Mouse (Mus musculus): ENCODE measurements around the gene Klf5. TPM values are rescaled to one million over a fixed set of nuclear protein-coding genes. Genes with fewer than 3 reads are reported as not detected.

The Klf5 gene
- polyA plus RNA-seq, 1 experiment from 2014 or later = 3.2 TPM

GRCm38 (mm10) chr14:99304387-99304786 lies 5.9 kb downstream of the Klf5 start:
- Histone ChIP-seq H3K27me3 (replicated peaks; ENCODE audit: control insufficient read depth, insufficient read depth, low read length) (no peaks in the 10 kb centered on the region), H3K9ac (ENCODE audit: low read depth, low read length) (no peak overlapping the region), H3K4me1 (ENCODE audit: control insufficient read depth, insufficient read depth, low read depth, low read length) (peaks cover 5% of the 10 kb centered on the region), H3K9me3 (ENCODE audit: control insufficient read depth, low read length) (no peaks in the 10 kb centered on the region), H3K4me3 (ENCODE audit: low read length) (no peak overlapping the region), H3K4me2 (ENCODE audit: low read length) (no peak overlapping the region), H3K36me3 (ENCODE audit: control insufficient read depth, insufficient read depth, low read length) (no peaks in the 10 kb centered on the region), H3K27ac (ENCODE audit: low read depth, low read length) (no peak overlapping the region)
- no peak for ATAC-seq
- 53% methylated on average over 3 of the region's 3 CpGs for WGBS

GRCm38 (mm10) chr14:99304997-99305792 lies 6.7 kb downstream of the Klf5 start:
- no peak overlapping the region for H3K27ac ChIP-seq (ENCODE audit: low read depth, low read length)
- no peak overlapping the region for H3K9ac ChIP-seq (ENCODE audit: low read depth, low read length)
- H3K36me3 ChIP-seq (ENCODE audit: control insufficient read depth, insufficient read depth, low read length) = no peaks in the 10 kb centered on the region
- H3K4me2 ChIP-seq (ENCODE audit: low read length) = no peak overlapping the region
- H3K4me1 ChIP-seq (ENCODE audit: control insufficient read depth, insufficient read depth, low read depth, low read length) = no peaks in the 10 kb centered on the region
- ATAC-seq = no peak
- H3K4me3 ChIP-seq (ENCODE audit: low read length) = no peak overlapping the region
- H3K9me3 ChIP-seq (ENCODE audit: control insufficient read depth, low read length) = no peaks in the 10 kb centered on the region
- no peaks in the 10 kb centered on the region for H3K27me3 ChIP-seq (replicated peaks; ENCODE audit: control insufficient read depth, insufficient read depth, low read length)
- WGBS = 85% methylated on average over 12 of the region's 12 CpGs

GRCm38 (mm10) chr14:99306410-99306809 lies 7.9 kb downstream of the Klf5 start:
- ATAC-seq = no peak
- 89% methylated on average over 7 of the region's 7 CpGs for WGBS
- no peaks in the 10 kb centered on the region for H3K9me3 ChIP-seq (ENCODE audit: control insufficient read depth, low read length)

GRCm38 (mm10) chr14:99309606-99310005 lies 11.1 kb downstream of the Klf5 start:
- H3K36me3 ChIP-seq (ENCODE audit: control insufficient read depth, insufficient read depth, low read length) = peaks cover 6% of the 10 kb centered on the region; the same call in 1 of the 2 replicates
- H3K4me2 ChIP-seq (ENCODE audit: low read length) = no peak overlapping the region
- WGBS = 92% methylated on average over 9 of the region's 9 CpGs
- no peak for ATAC-seq
- no peak overlapping the region for H3K4me3 ChIP-seq (ENCODE audit: low read length)
- H3K9me3 ChIP-seq (ENCODE audit: control insufficient read depth, low read length) = peaks cover 4% of the 10 kb centered on the region; the same call in 1 of the 2 replicates
- H3K27ac ChIP-seq (ENCODE audit: low read depth, low read length) = no peak overlapping the region
- no peaks in the 10 kb centered on the region for H3K4me1 ChIP-seq (ENCODE audit: control insufficient read depth, insufficient read depth, low read depth, low read length)
- no peaks in the 10 kb centered on the region for H3K27me3 ChIP-seq (replicated peaks; ENCODE audit: control insufficient read depth, insufficient read depth, low read length)
- H3K9ac ChIP-seq (ENCODE audit: low read depth, low read length) = no peak overlapping the region

More at GRCm38 (mm10) chr14:99306410-99306809, 7.9 kb downstream of the Klf5 start:
- Histone ChIP-seq H3K4me2 (ENCODE audit: low read length) (no peak overlapping the region), H3K4me1 (ENCODE audit: control insufficient read depth, insufficient read depth, low read depth, low read length) (no peaks in the 10 kb centered on the region), H3K4me3 (ENCODE audit: low read length) (no peak overlapping the region), H3K27me3 (replicated peaks; ENCODE audit: control insufficient read depth, insufficient read depth, low read length) (no peaks in the 10 kb centered on the region), H3K36me3 (ENCODE audit: control insufficient read depth, insufficient read depth, low read length) (no peaks in the 10 kb centered on the region), H3K27ac (ENCODE audit: low read depth, low read length) (no peak overlapping the region), H3K9ac (ENCODE audit: low read depth, low read length) (no peak overlapping the region)

- Histone ChIP-seq H3K27ac (ENCODE audit: low read depth, low read length) (no peak overlapping the region), H3K4me1 (ENCODE audit: control insufficient read depth, insufficient read depth, low read depth, low read length) (no peaks in the 10 kb centered on the region), H3K9ac (ENCODE audit: low read depth, low read length) (no peak overlapping the region), H3K4me3 (ENCODE audit: low read length) (no peak overlapping the region), H3K36me3 (ENCODE audit: control insufficient read depth, insufficient read depth, low read length) (peaks cover 6% of the 10 kb centered on the region; the same call in 1 of the 2 replicates), H3K4me2 (ENCODE audit: low read length) (no peak overlapping the region), H3K9me3 (ENCODE audit: control insufficient read depth, low read length) (peaks cover 4% of the 10 kb centered on the region; the same call in 1 of the 2 replicates), H3K27me3 (replicated peaks; ENCODE audit: control insufficient read depth, insufficient read depth, low read length) (no peaks in the 10 kb centered on the region)
- 69% methylated on average over 7 of the region's 7 CpGs for WGBS
- no peak for ATAC-seq
Observed at GRCm38 (mm10) chr14:99310358-99310757, 11.9 kb downstream of the Klf5 start.

- Histone ChIP-seq H3K4me3 (ENCODE audit: low read length) (no peak overlapping the region), H3K4me2 (ENCODE audit: low read length) (no peak overlapping the region), H3K36me3 (ENCODE audit: control insufficient read depth, insufficient read depth, low read length) (peaks cover 6% of the 10 kb centered on the region; the same call in 1 of the 2 replicates), H3K9me3 (ENCODE audit: control insufficient read depth, low read length) (peaks cover 4% of the 10 kb centered on the region; the same call in 1 of the 2 replicates), H3K27ac (ENCODE audit: low read depth, low read length) (no peak overlapping the region), H3K9ac (ENCODE audit: low read depth, low read length) (no peak overlapping the region), H3K27me3 (replicated peaks; ENCODE audit: control insufficient read depth, insufficient read depth, low read length) (no peaks in the 10 kb centered on the region), H3K4me1 (ENCODE audit: control insufficient read depth, insufficient read depth, low read depth, low read length) (no peaks in the 10 kb centered on the region)
- 93% methylated on average over 24 of the region's 24 CpGs for WGBS
- ATAC-seq = no peak
Observed at GRCm38 (mm10) chr14:99313062-99313461, 14.6 kb downstream of the Klf5 start.

GRCm38 (mm10) chr14:99316275-99316674 lies 17.8 kb downstream of the Klf5 start:
- WGBS = 97% methylated on average over 4 of the region's 4 CpGs
- peaks cover 6% of the 10 kb centered on the region; the same call in 1 of the 2 replicates for H3K36me3 ChIP-seq (ENCODE audit: control insufficient read depth, insufficient read depth, low read length)
- H3K9me3 ChIP-seq (ENCODE audit: control insufficient read depth, low read length) = peaks cover 4% of the 10 kb centered on the region; the same call in 1 of the 2 replicates
- no peak for ATAC-seq
- H3K27me3 ChIP-seq (replicated peaks; ENCODE audit: control insufficient read depth, insufficient read depth, low read length) = no peaks in the 10 kb centered on the region
- no peaks in the 10 kb centered on the region for H3K4me1 ChIP-seq (ENCODE audit: control insufficient read depth, insufficient read depth, low read depth, low read length)
- no peak overlapping the region for H3K4me3 ChIP-seq (ENCODE audit: low read length)
- no peak overlapping the region for H3K27ac ChIP-seq (ENCODE audit: low read depth, low read length)
- H3K9ac ChIP-seq (ENCODE audit: low read depth, low read length) = no peak overlapping the region
- no peak overlapping the region for H3K4me2 ChIP-seq (ENCODE audit: low read length)

- no peak for ATAC-seq
- WGBS = 88% methylated on average over 5 of the region's 5 CpGs
- Histone ChIP-seq H3K36me3 (ENCODE audit: control insufficient read depth, insufficient read depth, low read length) (no peaks in the 10 kb centered on the region), H3K4me2 (ENCODE audit: low read length) (no peak overlapping the region), H3K4me3 (ENCODE audit: low read length) (no peak overlapping the region), H3K27ac (ENCODE audit: low read depth, low read length) (no peak overlapping the region), H3K27me3 (replicated peaks; ENCODE audit: control insufficient read depth, insufficient read depth, low read length) (no peaks in the 10 kb centered on the region), H3K9me3 (ENCODE audit: control insufficient read depth, low read length) (no peaks in the 10 kb centered on the region), H3K4me1 (ENCODE audit: control insufficient read depth, insufficient read depth, low read depth, low read length) (no peaks in the 10 kb centered on the region), H3K9ac (ENCODE audit: low read depth, low read length) (no peak overlapping the region)
Observed at GRCm38 (mm10) chr14:99320736-99321135, 22.2 kb downstream of the Klf5 start.

GRCm38 (mm10) chr14:99323376-99323775 lies 24.9 kb downstream of the Klf5 start:
- 83% methylated on average over 10 of the region's 10 CpGs for WGBS
- no peak for ATAC-seq
- H3K4me2 ChIP-seq (ENCODE audit: low read length) = no peak overlapping the region
- H3K9me3 ChIP-seq (ENCODE audit: control insufficient read depth, low read length) = no peaks in the 10 kb centered on the region
- no peak overlapping the region for H3K27ac ChIP-seq (ENCODE audit: low read depth, low read length)
- no peaks in the 10 kb centered on the region for H3K4me1 ChIP-seq (ENCODE audit: control insufficient read depth, insufficient read depth, low read depth, low read length)
- H3K36me3 ChIP-seq (ENCODE audit: control insufficient read depth, insufficient read depth, low read length) = no peaks in the 10 kb centered on the region
- H3K9ac ChIP-seq (ENCODE audit: low read depth, low read length) = no peak overlapping the region
- H3K4me3 ChIP-seq (ENCODE audit: low read length) = no peak overlapping the region
- no peaks in the 10 kb centered on the region for H3K27me3 ChIP-seq (replicated peaks; ENCODE audit: control insufficient read depth, insufficient read depth, low read length)
